Mouse (Mus musculus): ENCODE measurements at regions not wholly inside any gene's neighbourhood (a gene's known extent, or its start where the extent isn't known, plus 50 kb on each side); places are given as distances from the start of the nearest gene placed in this dataset.
A peak's percentile ranks its signal among the peaks of the same experiment; 100 is the strongest.

DNA sequence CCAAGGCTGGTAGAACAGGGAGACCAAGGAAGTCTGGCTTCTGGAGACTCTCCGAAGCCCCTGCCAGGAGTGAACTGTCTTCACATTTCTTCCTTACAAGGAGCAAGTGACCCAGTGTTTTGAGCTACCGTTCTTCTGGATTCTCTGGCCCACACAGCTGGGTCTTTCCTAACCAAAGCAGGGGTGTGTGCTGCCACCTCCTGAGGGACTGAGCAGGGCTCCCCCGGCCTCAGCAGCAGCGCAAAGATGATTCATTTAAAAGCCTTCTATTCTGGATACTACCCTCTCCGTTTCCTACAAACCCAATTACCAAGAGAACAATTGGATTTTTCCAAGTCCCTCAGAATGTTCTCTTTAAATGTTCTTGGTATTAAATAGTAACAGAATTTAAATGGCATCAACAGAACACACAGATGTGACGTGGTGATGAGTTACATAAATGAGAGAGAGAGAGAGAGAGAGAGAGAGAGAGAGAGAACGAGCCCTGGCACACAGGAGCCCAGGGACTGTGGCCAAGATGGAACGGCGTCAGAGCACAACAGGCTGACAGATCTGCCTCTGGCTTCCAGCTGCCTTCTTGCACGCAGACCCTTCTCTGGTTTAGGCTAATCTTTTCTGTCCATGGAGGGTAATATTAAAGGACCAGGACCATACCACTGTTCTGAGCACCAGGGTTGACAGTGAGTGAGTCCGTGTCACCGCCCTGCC, 191.6 kb downstream of the Agtpbp1 start:
- DNase-seq (ENCODE audit: low read depth, low spot score), result no peak
- H3K36me3 ChIP-seq (ENCODE audit: control insufficient read depth, insufficient read depth, low read length, poor library complexity, severe bottlenecking), result no peaks in the 10 kb centered on the region
- H3K27me3 ChIP-seq (ENCODE audit: control insufficient read depth, insufficient read depth, low read length, poor library complexity, severe bottlenecking), result no peaks in the 10 kb centered on the region

GRCm38 (mm10) chr13:59392828-59393227, 192.2 kb downstream of the Agtpbp1 start:
- Histone ChIP-seq H3K27me3 (ENCODE audit: control insufficient read depth, insufficient read depth, low read length, poor library complexity, severe bottlenecking) (no peaks in the 10 kb centered on the region), H3K36me3 (ENCODE audit: control insufficient read depth, insufficient read depth, low read length, poor library complexity, severe bottlenecking) (no peaks in the 10 kb centered on the region)
- DNase-seq (ENCODE audit: low read depth, low spot score), result no peak

- no peak for DNase-seq (ENCODE audit: low read depth, low spot score)
- no peaks in the 10 kb centered on the region for H3K27me3 ChIP-seq (ENCODE audit: control insufficient read depth, insufficient read depth, low read length, poor library complexity, severe bottlenecking)
- no peaks in the 10 kb centered on the region for H3K36me3 ChIP-seq (ENCODE audit: control insufficient read depth, insufficient read depth, low read length, poor library complexity, severe bottlenecking)
Measured at GRCm38 (mm10) chr13:59387627-59388325, 197.3 kb downstream of the Agtpbp1 start.

- H3K36me3 ChIP-seq (ENCODE audit: control insufficient read depth, insufficient read depth, low read length, poor library complexity, severe bottlenecking), result no peaks in the 10 kb centered on the region
- no peak for DNase-seq (ENCODE audit: low read depth, low spot score)
- H3K27me3 ChIP-seq (ENCODE audit: control insufficient read depth, insufficient read depth, low read length, poor library complexity, severe bottlenecking), result no peaks in the 10 kb centered on the region
Measured at GRCm38 (mm10) chr13:59386935-59387540, 198.0 kb downstream of the Agtpbp1 start.

DNA sequence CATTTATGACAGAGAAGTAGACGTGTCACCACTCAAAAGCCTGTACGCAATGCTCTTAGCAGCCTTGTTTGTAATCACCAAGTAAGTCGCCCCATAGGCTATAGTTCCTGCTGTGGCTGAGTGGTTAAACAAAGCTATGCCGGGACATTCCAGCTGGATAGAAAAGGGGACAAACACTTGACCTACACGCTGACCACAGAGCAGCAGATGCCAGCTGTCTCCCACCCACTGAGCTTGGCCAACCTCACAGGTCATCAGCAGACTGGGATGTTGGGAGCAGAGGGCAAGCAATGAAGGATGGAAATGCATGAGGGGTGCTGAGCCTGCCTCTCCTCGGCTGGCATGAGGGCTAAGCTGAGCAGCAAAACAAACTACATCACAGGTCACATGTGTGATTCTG, 199.2 kb downstream of the Agtpbp1 start:
- no peaks in the 10 kb centered on the region for H3K27me3 ChIP-seq (ENCODE audit: control insufficient read depth, insufficient read depth, low read length, poor library complexity, severe bottlenecking)
- no peaks in the 10 kb centered on the region for H3K36me3 ChIP-seq (ENCODE audit: control insufficient read depth, insufficient read depth, low read length, poor library complexity, severe bottlenecking)
- no peak for DNase-seq (ENCODE audit: low read depth, low spot score)

DNA sequence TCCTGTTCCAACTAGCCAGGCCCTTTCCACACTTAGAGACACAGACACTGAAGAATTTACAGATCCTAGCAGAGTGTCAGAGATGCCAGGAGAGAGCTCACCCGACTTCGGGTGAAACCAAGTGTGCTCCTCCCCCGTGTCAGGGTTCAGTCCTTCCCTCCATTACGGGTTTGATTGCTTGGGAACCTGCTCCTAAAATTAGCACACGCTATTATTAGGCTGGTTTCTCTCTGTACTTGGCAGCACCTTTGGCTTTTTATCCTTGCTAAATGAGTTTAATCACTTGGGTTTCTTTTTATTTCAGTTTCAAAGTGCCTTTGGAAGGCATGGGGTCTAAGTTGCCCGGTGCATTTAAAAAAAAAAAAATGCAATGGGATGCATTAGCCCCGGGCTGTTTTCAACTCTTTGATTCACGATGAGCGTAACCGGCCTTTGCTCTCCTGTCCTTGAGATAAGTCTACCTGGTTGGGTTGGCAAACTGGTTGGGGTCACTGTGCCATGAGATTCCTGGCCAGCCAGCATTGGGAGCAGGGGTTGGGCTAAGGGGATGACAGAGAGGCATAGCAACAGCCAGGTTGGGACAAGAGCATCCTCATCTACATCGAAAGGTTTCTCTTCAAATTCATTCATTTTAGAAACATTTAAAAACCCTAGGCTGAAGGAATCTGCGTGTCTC, 214.7 kb downstream of the Agtpbp1 start:
- no peaks in the 10 kb centered on the region for H3K36me3 ChIP-seq (ENCODE audit: control insufficient read depth, insufficient read depth, low read length, poor library complexity, severe bottlenecking)
- DNase-seq (ENCODE audit: low read depth, low spot score), result no peak
- no peaks in the 10 kb centered on the region for H3K27me3 ChIP-seq (ENCODE audit: control insufficient read depth, insufficient read depth, low read length, poor library complexity, severe bottlenecking)

GRCm38 (mm10) chr13:59368550-59369449, 216.2 kb downstream of the Agtpbp1 start:
- no peaks in the 10 kb centered on the region for H3K36me3 ChIP-seq (ENCODE audit: control insufficient read depth, insufficient read depth, low read length, poor library complexity, severe bottlenecking)
- no peaks in the 10 kb centered on the region for H3K27me3 ChIP-seq (ENCODE audit: control insufficient read depth, insufficient read depth, low read length, poor library complexity, severe bottlenecking)
- no peak for DNase-seq (ENCODE audit: low read depth, low spot score)

GRCm38 (mm10) chr13:59365460-59365859, 219.6 kb downstream of the Agtpbp1 start:
- no peaks in the 10 kb centered on the region for H3K27me3 ChIP-seq (ENCODE audit: control insufficient read depth, insufficient read depth, low read length, poor library complexity, severe bottlenecking)
- peak; percentile 16 for DNase-seq (ENCODE audit: low read depth, low spot score)
- H3K36me3 ChIP-seq (ENCODE audit: control insufficient read depth, insufficient read depth, low read length, poor library complexity, severe bottlenecking), result no peaks in the 10 kb centered on the region

DNA sequence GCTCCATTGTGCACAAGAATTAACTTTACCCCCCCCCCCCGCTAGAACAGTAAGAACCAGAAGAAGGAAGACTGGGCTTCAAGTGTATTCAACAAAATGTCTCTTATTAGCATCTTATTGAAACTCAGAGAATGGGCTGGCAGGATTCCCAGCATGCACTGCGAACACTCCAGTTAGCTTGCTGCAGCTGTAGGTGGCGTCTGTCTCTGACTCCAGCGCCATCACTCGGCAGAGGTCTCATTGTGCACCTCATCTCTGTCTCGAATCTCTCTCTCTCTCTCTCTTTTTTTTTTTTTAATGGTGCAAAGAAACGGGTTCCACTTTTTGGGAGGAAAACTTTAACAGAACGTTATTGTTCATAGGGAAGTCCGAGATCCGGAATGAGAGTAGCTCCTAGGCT, 221.6 kb downstream of the Agtpbp1 start:
- Histone ChIP-seq H3K27me3 (ENCODE audit: control insufficient read depth, insufficient read depth, low read length, poor library complexity, severe bottlenecking) (no peaks in the 10 kb centered on the region), H3K36me3 (ENCODE audit: control insufficient read depth, insufficient read depth, low read length, poor library complexity, severe bottlenecking) (no peaks in the 10 kb centered on the region)
- DNase-seq (ENCODE audit: low read depth, low spot score), result no peak

DNA sequence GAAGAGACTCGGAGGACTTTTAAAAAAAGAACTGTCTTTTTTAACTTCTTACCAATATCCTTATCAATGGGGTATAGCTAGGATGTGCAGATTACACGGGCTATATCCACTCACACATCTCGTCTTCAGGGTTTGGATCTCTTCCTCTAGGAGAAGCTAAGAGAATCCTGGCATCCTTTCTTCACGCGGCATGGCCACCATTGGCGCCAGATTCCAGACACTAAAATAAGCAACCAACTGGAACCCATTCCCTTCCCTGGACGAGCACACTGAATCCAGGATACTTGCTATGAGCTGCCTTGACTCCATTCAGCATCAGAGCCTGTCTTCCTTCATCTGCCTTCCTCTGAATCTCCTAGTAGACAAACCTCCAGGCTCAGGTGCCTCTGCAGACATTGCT, 223.7 kb downstream of the Agtpbp1 start:
- no peak for DNase-seq (ENCODE audit: low read depth, low spot score)
- Histone ChIP-seq H3K36me3 (ENCODE audit: control insufficient read depth, insufficient read depth, low read length, poor library complexity, severe bottlenecking) (no peaks in the 10 kb centered on the region), H3K27me3 (ENCODE audit: control insufficient read depth, insufficient read depth, low read length, poor library complexity, severe bottlenecking) (no peaks in the 10 kb centered on the region)

DNA sequence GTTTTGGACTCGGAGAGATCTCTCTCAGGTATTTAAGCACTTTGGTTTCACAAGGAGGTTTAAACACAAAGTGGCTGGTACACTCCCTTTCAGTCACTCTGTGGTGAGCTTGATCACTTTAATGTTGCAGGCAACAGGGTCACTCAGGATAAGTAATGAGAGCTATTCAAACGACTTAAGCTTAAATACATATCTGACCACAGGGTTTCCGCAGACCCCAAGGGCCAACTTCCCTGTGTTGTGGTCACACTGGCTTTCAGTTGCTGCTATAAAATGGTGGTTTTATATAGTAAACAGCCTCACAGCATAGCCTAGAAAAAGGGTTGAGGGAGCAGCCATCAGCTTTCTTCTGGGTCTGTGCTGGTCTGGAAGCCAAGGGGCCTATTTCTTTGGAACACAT, 225.0 kb downstream of the Agtpbp1 start:
- H3K36me3 ChIP-seq (ENCODE audit: control insufficient read depth, insufficient read depth, low read length, poor library complexity, severe bottlenecking), result no peaks in the 10 kb centered on the region
- no peak for DNase-seq (ENCODE audit: low read depth, low spot score)
- H3K27me3 ChIP-seq (ENCODE audit: control insufficient read depth, insufficient read depth, low read length, poor library complexity, severe bottlenecking), result no peaks in the 10 kb centered on the region

- no peaks in the 10 kb centered on the region for H3K36me3 ChIP-seq (ENCODE audit: control insufficient read depth, insufficient read depth, low read length, poor library complexity, severe bottlenecking)
- no peak for DNase-seq (ENCODE audit: low read depth, low spot score)
- H3K27me3 ChIP-seq (ENCODE audit: control insufficient read depth, insufficient read depth, low read length, poor library complexity, severe bottlenecking), result no peaks in the 10 kb centered on the region
Measured at GRCm38 (mm10) chr13:59358421-59358820, 226.6 kb downstream of the Agtpbp1 start.

- no peak for DNase-seq (ENCODE audit: low read depth, low spot score)
- Histone ChIP-seq H3K36me3 (ENCODE audit: control insufficient read depth, insufficient read depth, low read length, poor library complexity, severe bottlenecking) (no peaks in the 10 kb centered on the region), H3K27me3 (ENCODE audit: control insufficient read depth, insufficient read depth, low read length, poor library complexity, severe bottlenecking) (no peaks in the 10 kb centered on the region)
Measured at GRCm38 (mm10) chr13:59351461-59351860, 233.6 kb downstream of the Agtpbp1 start.

DNA sequence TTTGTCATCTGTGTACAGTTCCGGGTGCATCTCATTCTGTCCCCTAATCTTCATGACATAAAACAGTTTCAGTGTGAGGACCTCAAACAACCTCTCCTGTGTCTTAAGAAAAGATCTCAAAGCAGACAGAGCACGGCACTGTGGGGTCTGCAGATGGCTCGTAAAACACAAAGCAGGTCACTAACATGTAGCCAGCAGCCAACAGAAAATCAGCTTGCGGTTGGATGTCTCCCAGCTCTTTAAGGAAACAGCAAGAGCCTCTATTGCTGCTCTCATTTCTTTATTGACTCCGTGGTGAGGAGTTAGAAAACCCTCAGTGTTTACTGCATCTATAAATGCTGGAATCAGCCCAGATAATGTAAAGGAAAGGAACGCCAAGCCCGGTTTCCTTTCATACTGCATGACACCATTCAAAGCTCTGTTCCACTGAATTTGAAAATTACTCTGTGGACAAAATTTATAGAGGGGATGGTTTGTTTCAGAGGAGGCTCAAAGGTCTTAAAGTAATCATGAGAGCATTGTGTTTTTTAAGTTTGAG, 234.3 kb downstream of the Agtpbp1 start:
- DNase-seq (ENCODE audit: low read depth, low spot score), result no peak
- Histone ChIP-seq H3K27me3 (ENCODE audit: control insufficient read depth, insufficient read depth, low read length, poor library complexity, severe bottlenecking) (no peaks in the 10 kb centered on the region), H3K36me3 (ENCODE audit: control insufficient read depth, insufficient read depth, low read length, poor library complexity, severe bottlenecking) (no peaks in the 10 kb centered on the region)

Data from splenic B cell, adult 2 months (primary cell).